Mouse (Mus musculus) MEL (cell line): ENCODE data around the gene Pkmyt1.
A peak's percentile ranks its signal among the peaks of the same experiment; 100 is the strongest.

ENCODE experiments used
- BHLHE40 ChIP-seq: IDR thresholded peaks from 2 replicates; pipeline ENCODE4 v1.6.1; 2012; ENCODE audit warnings: low read depth, mild to moderate bottlenecking, inconsistent platforms, low read length, improper control_type of control experiment, borderline replicate concordance
- CHD1 ChIP-seq: IDR thresholded peaks from 2 replicates; pipeline ENCODE4 v1.6.1; 2012; ENCODE audit warnings: low read depth, mild to moderate bottlenecking, inconsistent platforms, low read length, improper control_type of control experiment
- CTCF ChIP-seq, 3 experiments: IDR thresholded peaks in 2 of 3; conservative IDR thresholded peaks in 1 of 3; 2 replicates each; pipeline ENCODE4 v1.5.1; 2011 to 2012; ENCODE audit warnings: low read length in 3 of 3, low read depth in 2 of 3, mild to moderate bottlenecking in 2 of 3, improper control_type of control experiment in 1 of 3, inconsistent platforms in 1 of 3, mixed read lengths in 1 of 3, moderate library complexity in 1 of 3; ENCODE audit not compliant: control insufficient read depth in 1 of 3, insufficient read depth in 1 of 3, poor library complexity in 1 of 3, severe bottlenecking in 1 of 3
- HCFC1 ChIP-seq: IDR thresholded peaks from 2 replicates; pipeline ENCODE4 v1.6.1; 2012; ENCODE audit warnings: low read depth, mild to moderate bottlenecking, inconsistent platforms, low read length, improper control_type of control experiment, moderate library complexity
- JUND ChIP-seq: IDR thresholded peaks from 2 replicates; pipeline ENCODE4 v1.6.1; 2011; ENCODE audit warnings: low read depth, mild to moderate bottlenecking, improper control_type of control experiment, low read length
- MXI1 ChIP-seq: IDR thresholded peaks from 2 replicates; pipeline ENCODE4 v1.6.1; 2011; ENCODE audit warnings: mild to moderate bottlenecking, low read depth, low read length, improper control_type of control experiment
- POLR2A ChIP-seq, 2 experiments: IDR thresholded peaks; 2 replicates each; pipeline ENCODE4 v1.6.1; 2011 to 2012; ENCODE audit warnings: low read length in 2 of 2, mild to moderate bottlenecking in 2 of 2, control low read depth in 1 of 2, improper control_type of control experiment in 1 of 2, low read depth in 1 of 2, moderate library complexity in 1 of 2; ENCODE audit not compliant: control insufficient read depth in 1 of 2, insufficient read depth in 1 of 2, poor library complexity in 1 of 2
- USF1 ChIP-seq: IDR thresholded peaks from 2 replicates; pipeline ENCODE4 v1.6.1; 2014; ENCODE audit warnings: low read depth, mild to moderate bottlenecking, inconsistent platforms, low read length, improper control_type of control experiment, moderate library complexity
- USF2 ChIP-seq, 2 experiments: IDR thresholded peaks; 2 replicates each; pipeline ENCODE4 v1.6.1; 2011 to 2012; ENCODE audit warnings: improper control_type of control experiment in 2 of 2, low read length in 2 of 2, borderline replicate concordance in 1 of 2, inconsistent platforms in 1 of 2, low read depth in 1 of 2, mild to moderate bottlenecking in 1 of 2; ENCODE audit not compliant: insufficient read depth in 1 of 2

GRCm38 (mm10) chr17:23726758-23727142 is 614 bp downstream of the Pkmyt1 start:
- TF ChIP-seq CTCF (IDR thresholded peaks at IDR 0.05 in 2 of 3, conservative IDR thresholded peaks at IDR 0.05 in 1 of 3; ENCODE audit: control insufficient read depth in 1 of 3, insufficient read depth in 1 of 3, low read depth in 2 of 3, low read length in 3 of 3, poor library complexity in 1 of 3, severe bottlenecking in 1 of 3) (no peak), MXI1 (no peak), BHLHE40 (no peak), CHD1 (no peak), USF1 (no peak), JUND (no peak), HCFC1 (no peak), POLR2A (IDR thresholded peaks at IDR 0.05; ENCODE audit: control insufficient read depth in 1 of 2, insufficient read depth in 1 of 2, low read depth in 1 of 2, low read length in 2 of 2, poor library complexity in 1 of 2) (0 out of 4 replicates have a peak, but pooled peaks of 1 of the 2 experiments have one; percentile 10), USF2 (IDR thresholded peaks at IDR 0.05; ENCODE audit: borderline replicate concordance in 1 of 2, insufficient read depth in 1 of 2, low read depth in 1 of 2, low read length in 2 of 2) (no peak)
